Mouse (Mus musculus): ENCODE results near the gene Cacna1a.

Gene Cacna1a

DNA sequence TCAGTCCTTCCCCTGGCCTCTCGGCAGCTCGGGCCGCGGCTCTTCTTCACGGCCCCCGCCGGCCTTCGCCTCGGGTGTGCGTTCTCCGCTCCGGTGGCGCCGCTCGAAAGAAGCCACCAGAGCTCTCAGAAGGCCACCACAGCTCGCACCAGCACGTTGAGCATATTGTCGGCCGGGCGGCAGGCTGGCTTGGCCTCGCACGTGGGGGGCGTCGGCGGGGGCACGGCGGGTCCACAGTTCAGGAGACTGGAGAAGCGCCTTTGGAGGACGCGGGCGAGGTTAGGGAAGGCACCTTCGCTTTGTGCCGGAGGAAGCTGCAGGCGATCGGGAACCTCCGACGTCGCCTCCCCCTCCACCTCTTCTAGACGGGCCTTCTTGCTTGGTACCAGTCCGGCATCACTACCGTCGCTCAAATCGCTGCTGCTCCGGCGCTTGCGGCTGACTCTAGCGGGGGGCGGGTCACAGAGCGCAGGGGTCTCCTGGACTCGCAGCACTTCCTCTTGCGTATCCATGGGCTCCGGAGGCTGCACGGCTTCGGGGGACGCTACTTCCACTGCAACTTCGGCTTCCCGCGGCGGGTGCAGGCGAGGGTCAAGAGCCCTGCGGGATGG is 273.8 kb downstream of the Cacna1a start:
- DNase-seq: peak; percentile 64

DNA sequence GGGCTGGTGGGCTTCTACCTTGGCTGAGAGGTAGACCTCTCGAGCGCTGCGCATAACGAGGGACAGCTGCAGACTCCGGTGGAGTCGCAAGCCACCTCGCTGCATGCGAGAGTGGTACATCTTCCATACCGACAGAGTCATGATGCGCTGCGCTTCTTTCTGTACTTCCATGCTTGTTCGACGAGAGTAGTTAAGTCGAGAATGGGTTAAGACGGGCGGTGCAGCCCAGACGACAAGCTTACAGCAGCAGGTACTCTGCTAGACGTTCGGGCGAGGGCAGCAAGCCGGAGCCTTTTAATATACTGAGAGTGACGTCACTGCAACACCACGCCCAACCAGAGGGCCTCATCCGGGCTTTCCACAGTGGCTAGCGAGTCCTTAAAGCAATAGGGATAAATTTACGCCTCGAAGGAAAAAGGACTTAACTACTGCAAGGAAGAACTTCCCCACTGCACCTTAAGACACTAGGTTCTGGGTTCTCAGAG is 274.4 kb downstream of the Cacna1a start, which contains the start of gene Ier2:
Gene Ier2 (minus strand): TSS at position 272 of the 485 bp plus-strand sequence.
- DNase-seq: peak; percentile 97

DNA sequence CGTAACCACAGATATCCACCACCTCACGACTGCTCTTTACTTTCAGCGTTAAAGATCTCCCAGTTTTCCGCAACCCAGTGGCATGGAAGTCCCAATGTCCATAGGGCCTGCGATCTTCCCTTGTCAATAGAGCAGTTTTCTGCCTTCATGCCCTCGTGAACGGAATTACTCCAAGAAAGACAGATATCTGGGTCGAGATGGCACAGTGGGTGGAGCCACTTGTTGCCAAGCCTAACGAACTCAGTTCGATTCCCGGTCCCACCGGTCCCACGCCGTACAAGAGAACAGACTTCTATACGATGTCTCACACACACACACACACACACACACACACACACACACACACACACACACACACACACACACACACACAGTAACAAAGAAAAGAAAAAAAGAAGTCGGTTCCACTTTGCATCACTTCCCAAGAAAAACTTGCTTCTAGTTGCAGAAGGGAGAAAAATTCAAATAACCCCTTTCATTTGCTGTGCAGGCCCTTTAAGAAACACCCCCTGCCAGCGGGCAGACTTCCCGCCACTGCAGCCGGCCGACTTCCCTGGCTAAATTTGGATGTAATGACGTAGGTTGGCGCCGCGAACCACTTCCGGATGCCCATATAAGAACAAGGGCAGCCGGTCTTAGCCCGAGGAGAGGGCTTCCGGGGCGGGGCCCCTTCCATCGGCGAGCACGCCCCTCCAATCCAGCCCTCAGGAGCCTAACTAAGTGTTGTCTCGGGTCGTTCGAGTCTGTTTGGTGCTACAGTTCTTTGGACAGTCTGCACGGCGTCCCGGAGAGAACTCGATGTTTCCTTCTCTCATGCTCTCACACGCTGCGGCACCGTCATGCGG is 275.5 kb downstream of the Cacna1a start:
- DNase-seq: peak; percentile 99

DNA sequence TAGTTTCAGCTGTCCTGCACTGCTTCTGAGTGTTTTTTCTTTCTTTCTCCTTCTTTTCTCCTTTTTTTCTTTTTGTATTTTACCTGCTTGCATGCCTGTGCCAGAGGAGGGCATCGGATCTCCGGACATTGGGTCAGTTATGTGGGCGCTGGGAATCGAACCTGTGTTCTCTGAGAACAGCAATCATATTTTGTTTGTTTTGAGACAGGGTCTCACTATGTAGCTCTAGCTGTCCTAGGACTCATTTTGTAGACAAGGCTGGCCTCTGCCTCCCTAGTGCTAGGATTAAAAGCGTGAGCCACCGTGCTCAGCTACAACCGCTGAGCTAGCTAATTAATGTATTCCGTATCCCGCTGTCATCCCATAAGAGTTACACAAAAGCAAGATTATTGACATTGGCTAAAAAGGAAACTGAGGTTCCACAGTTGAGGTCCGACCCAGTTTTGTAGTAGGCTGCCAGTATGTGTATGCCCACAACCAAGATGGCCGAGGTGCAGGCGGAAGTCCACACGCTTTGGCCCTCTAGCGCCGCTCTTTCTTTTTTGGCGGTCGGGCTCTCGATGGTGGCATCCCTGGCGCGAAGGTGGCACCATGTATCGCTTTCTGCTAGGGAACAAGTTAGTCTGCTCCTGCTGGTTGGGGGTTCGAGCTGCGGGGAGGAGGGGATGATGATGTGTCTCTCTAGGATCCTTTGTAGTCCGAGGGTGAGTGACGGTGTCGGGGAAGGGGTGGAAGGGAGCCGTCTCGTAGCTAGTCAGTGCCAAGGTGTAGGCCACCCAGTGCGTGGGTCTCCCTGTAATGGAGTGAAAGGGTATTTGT is 276.5 kb downstream of the Cacna1a start:
- DNase-seq: peak; percentile 90

GRCm38 (mm10) chr8:84665385-84665893 is 277.2 kb downstream of the Cacna1a start:
- DNase-seq: no peak

DNA sequence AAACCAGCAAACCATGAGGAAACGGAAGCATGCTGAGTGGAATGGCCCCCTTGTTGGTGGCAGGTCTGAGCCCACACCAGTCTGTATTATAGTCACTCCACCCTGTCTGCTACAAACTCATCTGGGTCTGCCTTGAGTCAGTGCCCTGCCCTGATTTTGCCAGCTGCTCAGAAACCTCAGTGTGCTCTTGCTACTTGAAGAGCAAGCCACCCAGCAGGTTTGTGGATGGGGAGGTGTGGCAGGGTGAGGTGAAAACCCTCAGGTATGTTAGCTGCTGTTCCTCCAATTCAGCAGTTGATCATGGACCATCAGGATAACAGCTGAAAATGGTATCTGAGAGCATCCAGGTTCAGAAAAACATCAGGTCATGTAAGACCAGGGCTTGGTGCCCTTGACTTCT is 279.8 kb downstream of the Cacna1a start:
- DNase-seq: no peak

DNA sequence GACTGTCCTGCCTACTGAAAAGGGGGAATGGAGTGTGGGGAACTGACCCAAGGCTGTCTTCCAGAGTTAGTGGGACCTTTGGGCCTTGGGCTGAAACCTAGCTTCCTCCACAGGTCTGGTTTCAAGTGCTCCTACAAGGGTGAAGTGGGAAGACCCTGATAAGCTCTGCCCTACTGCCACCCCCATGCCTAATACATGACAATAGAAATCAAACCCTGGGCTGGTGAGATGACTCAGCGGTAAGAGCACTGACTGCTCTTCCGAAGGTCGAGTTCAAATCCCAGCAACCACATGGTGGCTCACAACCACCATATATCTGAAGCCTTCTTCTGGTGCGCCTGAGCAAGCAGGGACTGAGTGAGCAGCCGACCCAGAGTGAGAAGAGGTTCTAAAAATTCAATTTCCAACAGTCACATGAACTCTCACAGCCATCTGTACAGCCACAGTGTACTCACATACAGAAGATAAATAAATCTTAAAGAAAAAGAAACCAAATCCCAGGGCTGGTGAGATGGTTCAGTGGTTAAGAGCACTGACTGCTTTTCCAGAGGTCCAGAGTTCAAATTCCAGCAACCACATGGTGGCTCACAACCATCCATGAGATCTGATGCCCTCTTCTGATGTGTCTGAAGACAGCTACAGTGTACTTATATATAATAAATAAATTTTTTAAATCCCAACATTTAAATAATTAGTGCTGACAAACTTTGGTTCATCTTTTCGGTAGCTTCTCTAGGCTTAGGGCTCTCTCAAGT is 280.7 kb downstream of the Cacna1a start:
- peak; percentile 39 for DNase-seq

DNA sequence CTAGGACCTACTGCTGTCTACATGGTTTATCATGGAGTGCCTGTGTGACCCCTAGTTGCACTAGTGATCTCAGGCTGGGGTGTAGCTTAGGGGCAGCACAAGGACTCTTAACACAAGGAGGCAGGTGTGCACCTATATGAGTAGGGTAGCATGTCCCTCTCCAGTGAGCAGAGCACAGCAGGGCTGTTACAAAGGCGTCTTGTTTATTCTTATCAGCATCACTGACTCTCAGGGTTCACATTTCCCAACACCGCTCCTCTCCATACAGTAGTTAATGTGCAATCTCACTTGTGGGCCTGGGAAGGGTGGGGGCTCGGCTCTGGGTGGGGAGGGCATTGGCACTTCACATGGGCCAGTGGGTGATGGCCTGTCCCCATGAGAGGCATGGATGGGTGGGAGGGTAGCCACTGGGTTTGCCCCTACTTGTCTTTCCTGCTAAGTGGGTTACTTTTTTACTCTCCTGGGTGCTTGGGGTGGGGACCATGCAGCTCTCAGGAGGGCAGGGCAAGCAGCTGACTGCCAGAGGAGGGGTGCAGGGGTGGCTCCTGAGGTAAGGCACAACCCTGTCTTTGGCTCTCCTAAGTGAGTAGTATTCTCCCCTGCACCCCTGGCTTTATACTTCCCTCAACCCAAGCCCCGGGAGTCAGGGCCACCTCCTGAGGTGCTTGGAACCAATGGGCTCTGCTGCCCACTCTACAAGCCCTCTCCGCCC is 282.2 kb downstream of the Cacna1a start:
- peak; percentile 36 for DNase-seq

- DNase-seq: no peak
Measured at GRCm38 (mm10) chr8:84677305-84677704, 289.1 kb downstream of the Cacna1a start.

- no peak for DNase-seq
Measured at GRCm38 (mm10) chr8:84681476-84681875, 293.2 kb downstream of the Cacna1a start.

DNA sequence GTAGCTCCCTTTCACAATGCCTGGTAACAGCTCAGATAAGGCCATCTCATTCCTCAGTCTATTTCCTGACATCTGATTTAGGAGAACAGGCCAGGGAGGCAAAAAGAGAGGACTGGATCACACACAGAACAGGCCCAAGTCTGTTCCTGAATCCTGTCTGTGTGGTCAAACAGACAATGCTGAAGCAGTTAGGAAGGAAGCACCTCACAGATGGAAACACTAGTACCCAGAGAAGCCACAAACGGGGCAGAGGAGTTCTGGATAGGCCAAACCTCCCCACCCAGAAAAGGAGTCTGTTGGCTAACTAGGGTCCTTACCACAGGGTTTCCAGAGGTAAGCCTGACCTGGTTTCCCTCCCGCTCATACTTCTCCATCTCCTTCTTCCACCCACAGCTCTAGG is 294.0 kb downstream of the Cacna1a start:
- no peak for DNase-seq

DNA sequence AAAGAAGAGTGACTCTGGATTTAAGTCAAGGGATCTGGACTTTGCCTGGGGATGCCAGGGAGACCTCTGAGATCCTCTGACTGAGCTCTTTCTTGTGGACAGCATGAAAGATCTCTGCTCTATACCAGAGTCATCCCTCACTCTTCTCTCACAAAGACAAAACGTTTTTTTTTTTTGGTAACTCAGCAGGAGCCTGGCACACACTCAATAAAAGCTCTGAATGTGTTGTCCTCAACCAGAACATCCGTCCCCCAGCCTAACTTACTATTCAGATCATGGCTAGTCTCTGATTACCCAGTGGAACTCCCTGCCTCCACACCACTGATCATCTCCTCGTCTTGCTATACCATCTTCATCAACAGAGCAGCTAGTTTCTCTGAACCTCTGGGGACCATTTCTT is 296.3 kb downstream of the Cacna1a start:
- no peak for DNase-seq

DNA sequence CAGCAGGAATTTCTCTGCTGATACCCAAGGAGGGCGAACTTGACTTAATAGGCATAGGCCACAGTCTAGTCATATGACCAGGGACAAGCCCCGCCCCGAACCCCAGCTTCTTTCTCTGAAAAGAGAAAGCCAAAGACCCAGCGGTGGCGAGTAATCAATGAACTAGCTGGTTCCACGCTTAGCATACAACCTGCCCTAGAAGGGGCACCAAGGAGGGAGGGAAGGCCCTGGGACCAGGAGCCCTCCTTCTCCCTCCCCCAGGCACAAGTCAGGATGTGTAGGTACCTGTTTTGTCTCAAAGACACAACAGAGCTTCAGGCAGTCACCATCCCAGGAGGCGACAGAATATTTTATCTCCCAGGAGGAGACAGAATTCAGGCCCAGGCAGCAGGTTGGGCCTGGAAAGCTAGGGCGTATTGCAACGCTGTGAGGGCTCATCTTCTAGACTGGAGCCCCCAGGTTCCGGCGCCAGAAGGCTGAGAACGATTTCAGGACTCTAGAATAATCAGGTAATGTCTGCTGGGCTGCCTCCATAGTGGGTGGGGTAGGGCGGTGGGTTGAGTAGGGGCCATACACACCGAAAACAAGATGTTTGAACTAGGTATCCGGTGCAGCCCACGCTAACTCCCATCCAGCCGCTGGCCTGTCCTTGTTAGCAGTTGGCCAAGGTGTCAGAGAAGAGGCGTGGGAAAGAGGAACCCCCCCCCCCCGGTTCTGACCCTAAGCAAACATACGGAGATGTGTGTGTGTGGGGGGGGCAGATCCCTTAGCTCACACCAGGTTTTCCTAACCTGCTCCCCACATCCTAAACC is 298.2 kb downstream of the Cacna1a start, which contains the start of gene Trmt1:
Gene Trmt1 (plus strand): TSS at position 117 of the 812 bp plus-strand sequence.
- peak; percentile 46 for DNase-seq

GRCm38 (mm10) chr8:84687003-84687704 is 298.9 kb downstream of the Cacna1a start:
- peak; percentile 40 for DNase-seq

DNA sequence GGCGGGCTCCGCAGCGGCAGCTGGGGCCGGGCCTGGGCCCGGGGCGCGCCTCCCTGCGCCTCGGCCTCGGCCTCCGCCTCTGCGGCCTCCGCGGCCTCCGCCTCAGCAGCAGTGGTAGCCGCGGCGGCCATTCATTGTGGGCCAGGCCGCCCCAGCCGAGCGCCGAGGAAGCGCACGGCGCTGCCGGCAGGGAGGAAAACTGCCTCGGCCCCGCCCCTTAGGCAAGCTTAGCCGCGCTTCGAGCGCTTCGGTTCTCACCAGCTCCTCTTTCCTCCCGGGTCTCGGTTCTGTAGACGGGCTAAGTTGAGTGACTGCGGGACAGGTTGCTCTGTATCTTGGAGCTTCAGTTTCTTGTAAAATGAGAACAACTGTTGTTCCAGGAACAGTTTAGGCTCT is 299.5 kb downstream of the Cacna1a start, which contains the start of gene Nacc1:
Gene Nacc1 (minus strand): TSS at position 158 of the 396 bp plus-strand sequence.
- peak; percentile 94 for DNase-seq

DNA sequence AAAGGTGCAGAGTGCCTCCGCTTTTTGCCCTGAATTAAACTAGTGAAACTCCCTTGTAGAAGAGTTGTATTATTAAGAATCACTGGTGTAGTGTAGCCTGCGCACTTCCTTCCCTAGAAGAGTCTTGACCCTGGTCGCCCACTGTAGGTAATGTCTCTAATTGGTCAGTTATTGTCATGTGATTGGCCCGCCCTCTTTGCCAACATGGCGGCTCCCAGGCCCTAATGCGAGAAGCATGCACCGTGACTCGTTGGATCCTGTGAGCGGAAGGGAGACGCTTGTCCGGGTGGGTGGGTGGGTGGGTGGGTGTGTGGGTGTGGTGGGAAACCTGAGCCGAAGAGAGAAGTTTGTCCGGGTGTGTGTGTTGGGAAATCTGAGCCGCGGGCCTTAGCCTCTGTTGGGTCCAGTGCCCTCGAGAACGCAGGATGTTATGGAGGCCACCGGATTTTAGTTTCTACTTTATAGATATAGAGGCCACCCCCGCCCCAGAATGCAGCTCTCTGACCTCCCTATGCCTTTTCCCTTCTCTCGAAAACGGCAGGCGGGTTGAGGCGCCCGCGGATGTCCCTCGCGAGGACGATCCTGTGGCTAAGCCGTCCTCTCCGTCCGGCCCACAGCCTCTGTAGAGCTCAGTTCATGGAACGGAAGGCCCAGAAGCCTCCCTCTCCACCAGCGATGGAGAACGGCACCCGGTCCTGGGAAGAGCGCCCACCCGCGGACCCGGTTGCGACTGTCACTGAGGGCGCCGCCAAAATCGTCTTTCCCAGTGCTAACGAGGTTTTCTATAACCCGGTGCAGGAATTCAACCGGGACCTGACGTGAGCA is 301.1 kb downstream of the Cacna1a start:
- peak; percentile 95 for DNase-seq
